Mouse (Mus musculus) stomach, postnatal 0 days (tissue): ENCODE results near the gene Rngtt. TPM values are rescaled to one million over a fixed set of nuclear protein-coding genes. Genes with fewer than 3 reads are reported as not detected.

Source experiments
- ATAC-seq: fragments of 200-750 bp; cut with Nextera tagmentation; 2 replicates; pipeline ENCODE4 v1.8.0; 2017; ENCODE audit not compliant: low FRiP score, low TSS enrichment
- DNase-seq: peaks from one replicate; pipeline ENCODE4 v3.0.0-alpha.2; 2016; ENCODE audit warnings: low spot score
- H3K27ac ChIP-seq: fragments of 300-500 bp; sonication (generic); replicated peaks from 2 replicates; pipeline ENCODE4 v1.5.1; 2014; ENCODE audit warnings: mild to moderate bottlenecking, control low read depth
- H3K27me3 ChIP-seq: fragments of 300-500 bp; sonication (generic); 2 replicates; pipeline ENCODE4 v1.6.1; 2014; ENCODE audit warnings: low read length; ENCODE audit not compliant: control insufficient read depth, insufficient read depth
- H3K36me3 ChIP-seq: fragments of 300-500 bp; sonication (generic); 2 replicates; pipeline ENCODE4 v1.6.1; 2014; ENCODE audit warnings: low read length, mixed read lengths; ENCODE audit not compliant: control insufficient read depth, insufficient read depth
- H3K4me1 ChIP-seq: fragments of 300-500 bp; sonication (generic); replicated peaks from 2 replicates; pipeline ENCODE4 v1.6.1; 2014; ENCODE audit warnings: antibody characterized with exemption; ENCODE audit not compliant: control insufficient read depth, insufficient read depth
- H3K4me2 ChIP-seq: fragments of 300-500 bp; sonication (generic); replicated peaks from 2 replicates; pipeline ENCODE4 v1.6.1; 2014; ENCODE audit warnings: low read depth, mild to moderate bottlenecking, control low read depth, moderate library complexity
- H3K4me3 ChIP-seq: fragments of 300-500 bp; sonication (generic); 2 replicates; pipeline ENCODE4 v1.5.1; 2014; ENCODE audit warnings: low read depth, low read length, control low read depth
- H3K9ac ChIP-seq: fragments of 300-500 bp; sonication (generic); 2 replicates; pipeline ENCODE4 v1.6.1; 2014; ENCODE audit warnings: mild to moderate bottlenecking, low read length, control low read depth, mixed read lengths
- H3K9me3 ChIP-seq: fragments of 300-500 bp; sonication (generic); 2 replicates; pipeline ENCODE4 v1.6.1; 2016; ENCODE audit warnings: low read length; ENCODE audit not compliant: control insufficient read depth
- CTCF ChIP-seq: IDR thresholded peaks from 2 replicates; pipeline ENCODE4 v1.5.1; 2016; ENCODE audit warnings: antibody characterized with exemption, low read depth, mild to moderate bottlenecking, moderate library complexity
- EP300 ChIP-seq: optimal IDR thresholded peaks from 2 replicates; pipeline ENCODE3; 2016; ENCODE audit warnings: antibody characterized with exemption
- WGBS: fragments of 180-500 bp; shearing (Covaris S2); extraction: QIAGEN DNeasy Blood & Tissue Kit; methylation state at CpG from one replicate; pipeline ENCODE4 v1.1.7; 2014; 5-methylcytosine and 5-hydroxymethylcytosine counted together
- microRNA-seq: library from miRNA; unstranded; fragments of <30 nt; microRNA quantifications from one replicate; pipeline ENCODE4, GENCODE M21; 2016
- polyA plus RNA-seq: library from polyadenylated mRNA; unstranded; fragments of >200 nt; fragmentation: Nextera tagmentation; extraction: Ambion mirVana; gene quantifications from 2 replicates; pipeline ENCODE4 v1.2.1, GENCODE M21; 2015

Rngtt gene
- polyA plus RNA-seq, 1 experiment from 2014 or later, result 9.6 TPM

DNA sequence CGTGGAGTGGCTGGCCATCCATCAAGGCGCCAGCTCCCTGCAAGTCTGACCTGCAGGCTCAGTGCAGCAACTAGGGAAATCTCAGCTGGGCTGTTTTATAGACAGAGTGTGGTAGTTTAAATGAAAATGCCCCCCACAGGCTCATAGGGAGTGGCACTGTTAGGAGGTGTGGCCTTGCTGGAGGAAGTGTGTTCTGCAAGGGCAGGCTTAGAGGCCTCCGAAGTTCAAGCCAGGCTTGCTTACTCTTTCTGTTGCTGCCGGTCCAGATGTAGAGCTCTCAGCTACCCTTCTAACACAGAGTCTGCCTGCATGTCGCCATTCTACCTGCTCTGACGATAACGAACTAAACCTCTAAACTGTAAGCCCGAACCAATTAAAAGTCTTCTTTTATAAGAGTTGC lies 222.5 kb downstream of the Rngtt start:
- no peak overlapping the region for H3K4me3 ChIP-seq
- H3K36me3 ChIP-seq, result no peaks in the 10 kb centered on the region
- no peaks in the 10 kb centered on the region for H3K27me3 ChIP-seq
- H3K9me3 ChIP-seq, result 0 out of 2 replicates have a peak, but pooled peaks cover 3% of the 10 kb centered on the region
- TF ChIP-seq CTCF, result no peak
- no peak for TF ChIP-seq EP300
- DNase-seq (no peak), ATAC-seq (no peak)
- no peaks in the 10 kb centered on the region for H3K4me1 ChIP-seq
- H3K27ac ChIP-seq, result no peak overlapping the region
- H3K4me2 ChIP-seq, result no peak overlapping the region
- WGBS, result 60% methylated on average over 8 of the region's 8 CpGs
- H3K9ac ChIP-seq, result no peak overlapping the region

DNA sequence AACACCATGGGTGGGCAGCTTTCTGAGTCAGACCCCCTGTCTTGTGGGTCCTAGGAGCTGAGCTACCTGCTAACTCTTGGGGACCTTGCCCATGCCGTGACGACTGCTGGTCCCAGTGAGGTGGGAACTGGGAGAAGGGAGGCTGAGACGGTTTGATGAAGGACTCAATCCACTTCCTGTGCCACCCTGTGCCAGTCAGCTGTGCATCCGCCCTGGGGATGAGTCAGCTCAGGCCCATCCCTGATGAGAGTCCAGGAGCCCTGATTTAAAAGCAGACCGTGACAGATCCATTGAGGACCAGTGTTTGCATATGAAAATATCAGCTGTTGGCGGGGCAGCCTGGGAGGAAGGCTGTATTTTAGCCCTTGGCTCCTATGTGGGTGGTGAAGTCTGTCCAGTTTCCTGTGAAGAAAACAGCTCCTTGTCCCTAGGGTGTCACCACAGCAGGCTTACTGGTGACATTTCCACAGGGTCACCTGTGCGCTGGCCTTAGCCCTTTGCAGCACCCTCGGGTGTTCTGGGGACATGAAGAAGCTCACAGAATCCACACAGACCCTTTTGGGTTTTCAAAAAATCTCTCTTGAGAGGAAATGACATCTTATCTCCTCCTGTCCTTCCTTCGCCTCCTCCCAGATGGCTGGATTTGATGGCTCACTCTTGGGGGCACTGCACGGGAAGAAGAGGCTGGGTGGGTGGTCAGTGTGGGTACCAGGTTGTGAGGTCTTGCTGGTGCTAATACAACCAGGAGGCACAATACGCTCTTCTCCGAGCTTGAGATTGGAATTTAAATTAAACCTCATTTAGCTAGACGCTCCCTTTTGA lies 234.9 kb downstream of the Rngtt start:
- H3K9ac ChIP-seq, result no peak overlapping the region
- no peak overlapping the region for H3K4me2 ChIP-seq
- no peaks in the 10 kb centered on the region for H3K36me3 ChIP-seq
- ATAC-seq (0 out of 2 replicates have a peak, but pooled peaks have one; percentile 12), DNase-seq (no peak)
- 68% methylated on average over 13 of the region's 13 CpGs for WGBS
- no peaks in the 10 kb centered on the region for H3K27me3 ChIP-seq
- H3K4me1 ChIP-seq, result no peaks in the 10 kb centered on the region
- no peak for TF ChIP-seq EP300
- TF ChIP-seq CTCF, result no peak
- no peak overlapping the region for H3K27ac ChIP-seq
- no peak overlapping the region for H3K4me3 ChIP-seq
- no peaks in the 10 kb centered on the region for H3K9me3 ChIP-seq

DNA sequence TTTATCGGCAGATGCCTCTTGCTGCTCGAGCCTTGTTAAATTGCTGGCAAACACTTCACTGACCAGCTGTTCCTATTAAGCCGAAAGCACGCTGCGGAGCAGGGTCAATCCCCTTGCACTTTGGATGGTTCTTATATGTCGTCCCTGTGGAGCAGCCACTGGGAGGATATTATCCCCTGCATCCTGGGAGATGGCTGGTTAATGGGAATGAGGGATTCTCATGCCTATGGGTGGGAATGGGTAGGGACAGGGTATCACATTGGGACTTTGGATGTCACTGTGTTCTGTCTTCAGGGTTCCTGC lies 235.4 kb downstream of the Rngtt start:
- H3K4me2 ChIP-seq, result no peak overlapping the region
- H3K9me3 ChIP-seq, result no peaks in the 10 kb centered on the region
- H3K27ac ChIP-seq, result no peak overlapping the region
- H3K36me3 ChIP-seq, result no peaks in the 10 kb centered on the region
- H3K4me1 ChIP-seq, result no peaks in the 10 kb centered on the region
- H3K9ac ChIP-seq, result no peak overlapping the region
- no peak overlapping the region for H3K4me3 ChIP-seq
- H3K27me3 ChIP-seq, result no peaks in the 10 kb centered on the region
- no peak for DNase-seq
- 32% methylated on average over 6 of the region's 6 CpGs for WGBS
- ATAC-seq, result no peak
- no peak for TF ChIP-seq CTCF
- TF ChIP-seq EP300, result no peak

DNA sequence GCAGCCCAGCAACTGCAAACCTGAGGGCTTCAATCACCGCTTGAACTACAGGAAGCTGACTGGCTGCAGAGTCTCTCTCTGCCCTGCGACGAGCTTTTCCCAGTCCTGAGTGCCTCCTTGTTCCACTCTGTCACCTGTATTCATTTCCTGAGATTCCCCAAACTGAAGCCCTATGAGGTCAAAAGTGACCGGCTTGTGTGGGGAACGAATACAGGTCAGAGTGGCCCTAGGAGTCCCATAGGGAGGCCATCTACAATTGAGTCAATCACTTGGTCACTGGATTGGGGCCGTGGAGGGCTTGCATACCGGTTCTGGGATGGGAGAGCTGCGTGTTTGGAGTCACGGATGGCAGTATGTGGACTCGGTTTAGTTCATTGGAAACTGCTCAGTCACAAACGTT lies 236.2 kb downstream of the Rngtt start:
- no peak overlapping the region for H3K4me3 ChIP-seq
- H3K36me3 ChIP-seq, result no peaks in the 10 kb centered on the region
- ATAC-seq (no peak), DNase-seq (no peak)
- no peaks in the 10 kb centered on the region for H3K9me3 ChIP-seq
- H3K4me1 ChIP-seq, result no peaks in the 10 kb centered on the region
- H3K4me2 ChIP-seq, result no peak overlapping the region
- H3K27me3 ChIP-seq, result no peaks in the 10 kb centered on the region
- no peak overlapping the region for H3K27ac ChIP-seq
- no peak overlapping the region for H3K9ac ChIP-seq
- whole genome bisulfite sequencing, result 85% methylated on average over 11 of the region's 11 CpGs
- TF ChIP-seq CTCF (no peak), EP300 (no peak)

DNA sequence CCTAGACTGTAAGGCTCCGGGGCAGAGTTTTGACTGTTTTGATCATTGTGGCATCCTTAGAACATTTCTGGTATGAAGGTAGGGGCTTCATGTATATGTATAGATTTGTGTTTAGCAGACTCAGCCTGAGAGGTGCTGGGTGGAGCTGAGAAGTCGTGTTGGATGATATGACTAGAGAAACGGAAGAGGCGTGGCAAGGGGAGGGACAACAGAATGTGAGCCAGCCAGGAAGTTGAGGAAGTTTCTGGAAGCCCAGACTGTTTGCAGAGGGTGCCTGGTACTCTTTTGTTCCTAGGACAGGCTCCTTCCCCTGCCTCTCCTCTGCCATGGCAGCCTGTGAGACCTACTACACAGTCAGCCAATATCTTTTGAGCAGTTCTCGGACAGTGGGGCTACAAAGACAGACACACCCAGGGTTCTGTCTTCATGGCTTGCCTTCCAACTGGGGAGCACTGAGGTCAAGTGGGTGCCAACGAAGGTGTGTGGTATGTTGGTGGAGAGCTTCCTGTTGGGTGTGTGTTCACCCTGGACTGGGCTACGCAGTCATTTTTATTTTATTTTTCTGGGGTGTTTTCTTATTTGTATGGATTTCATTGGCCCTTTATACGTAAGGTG lies 237.3 kb downstream of the Rngtt start:
- no peak overlapping the region for H3K4me2 ChIP-seq
- TF ChIP-seq EP300 (no peak), CTCF (no peak)
- no peaks in the 10 kb centered on the region for H3K9me3 ChIP-seq
- no peak overlapping the region for H3K4me3 ChIP-seq
- no peaks in the 10 kb centered on the region for H3K36me3 ChIP-seq
- no peak for ATAC-seq
- no peaks in the 10 kb centered on the region for H3K4me1 ChIP-seq
- H3K27ac ChIP-seq, result no peak overlapping the region
- WGBS, result 69% methylated on average over 8 of the region's 8 CpGs
- H3K9ac ChIP-seq, result no peak overlapping the region
- DNase-seq, result no peak
- H3K27me3 ChIP-seq, result no peaks in the 10 kb centered on the region

DNA sequence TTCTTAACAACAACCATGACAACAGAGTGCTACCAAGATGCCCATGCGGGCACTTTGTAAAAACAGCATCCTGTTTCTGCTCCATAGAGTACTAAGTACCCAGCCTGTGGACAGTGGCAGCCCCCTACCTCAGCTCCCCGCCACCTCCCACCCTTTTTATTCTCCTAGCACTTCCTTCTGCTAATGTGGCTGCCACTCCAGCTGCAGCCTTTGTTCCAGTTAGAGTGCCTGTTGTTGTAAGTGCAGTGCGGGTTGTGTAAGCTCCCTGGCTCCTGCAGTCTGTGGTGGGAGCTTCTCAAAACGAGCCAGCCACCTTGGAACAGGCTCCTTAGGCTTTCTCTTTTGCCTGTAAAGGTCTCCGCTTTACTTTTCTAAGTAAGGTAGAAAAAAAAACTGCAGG lies 239.5 kb downstream of the Rngtt start:
- no peak overlapping the region for H3K27ac ChIP-seq
- DNase-seq (no peak), ATAC-seq (no peak)
- no peak overlapping the region for H3K9ac ChIP-seq
- TF ChIP-seq CTCF (no peak), EP300 (no peak)
- H3K36me3 ChIP-seq, result no peaks in the 10 kb centered on the region
- WGBS, result 52% methylated on average over 5 of the region's 5 CpGs
- no peaks in the 10 kb centered on the region for H3K4me1 ChIP-seq
- no peaks in the 10 kb centered on the region for H3K9me3 ChIP-seq
- no peaks in the 10 kb centered on the region for H3K27me3 ChIP-seq
- no peak overlapping the region for H3K4me2 ChIP-seq
- H3K4me3 ChIP-seq, result no peak overlapping the region

Small RNAs within 50 kb of the gene (microRNA-seq; reads per million reads assigned to microRNA genes)
- gene Mir8118, result not detected

Other genes starting within 250 kb of the Rngtt start
- gene Gabrr2, start 247.3 kb upstream of the Rngtt start, polyA plus RNA-seq, result 0.05 and 0.12 TPM in 2 replicates
- gene Gabrr1, start 177.8 kb upstream of the Rngtt start, polyA plus RNA-seq, result not detected in 2 replicates
- 1.7 and 1.9 TPM in 2 replicates for gene Pm20d2, start 120.6 kb upstream of the Rngtt start, polyA plus RNA-seq
- gene Srsf12, start 101.3 kb upstream of the Rngtt start, polyA plus RNA-seq, result 2.2 and 2.6 TPM in 2 replicates
- 69.3 and 76.2 TPM in 2 replicates for gene Pnrc1, start 20.1 kb upstream of the Rngtt start, polyA plus RNA-seq